8 mouse cellular contexts compared by ENCODE assay signal in the genomic region with DNA sequence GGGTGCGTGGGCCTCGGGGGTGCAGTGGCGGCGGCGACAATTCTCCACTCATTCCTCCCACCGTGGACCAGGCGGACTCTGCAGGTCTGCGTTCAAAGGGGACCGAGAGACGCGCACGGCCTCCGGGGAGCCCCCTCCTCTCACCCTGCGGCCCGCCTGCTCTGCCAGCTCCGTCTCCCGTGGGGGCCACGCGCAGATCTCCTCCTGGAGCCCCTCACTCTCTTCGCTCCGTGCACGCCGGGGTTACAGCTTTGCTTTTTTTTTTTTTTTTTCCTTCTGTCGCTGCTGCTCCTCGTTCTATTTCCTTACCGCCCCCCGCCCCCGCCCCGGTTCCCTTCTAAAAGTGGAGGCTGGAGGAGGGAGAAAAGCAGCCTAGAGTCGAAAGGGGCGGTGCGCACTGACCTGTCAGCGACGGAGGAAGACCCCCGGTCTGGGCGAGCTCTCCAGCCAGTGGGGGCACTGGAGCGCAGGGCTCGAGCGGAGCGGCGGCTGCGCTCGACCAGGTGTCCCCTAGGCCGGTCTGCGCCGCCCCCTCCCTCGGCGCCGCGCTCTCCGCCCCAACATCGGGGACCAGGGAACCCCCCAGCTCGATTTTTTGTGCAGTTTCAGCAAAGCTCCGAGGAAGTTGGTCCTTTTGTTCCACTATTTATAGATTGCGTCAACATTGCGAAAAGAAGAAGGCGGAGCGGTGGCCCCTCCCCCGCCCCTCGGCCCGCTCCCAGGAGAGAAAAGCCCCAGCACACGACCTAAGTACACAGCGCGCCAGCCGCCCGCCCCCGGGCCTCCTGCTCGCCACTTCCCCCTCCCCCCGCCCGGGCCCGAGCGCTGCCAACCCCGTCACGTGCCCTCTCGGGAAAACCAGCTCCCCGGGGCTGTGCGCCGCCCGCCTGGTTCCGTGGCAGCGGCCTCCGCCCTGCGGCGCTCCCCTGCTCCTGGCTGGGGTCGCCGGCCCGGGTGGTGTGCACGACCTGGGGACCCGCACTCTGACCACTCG.
DNase-seq lines count a peak whose midpoint lies in the region; ATAC-seq lines count a peak whose summit lies in the region.

No protein-coding gene starts in this region.

- peak overlapping the region; percentile 82 for H3K9ac ChIP-seq in embryonic facial prominence, embryonic 11.5 days (replicated peaks; ENCODE audit: low read length)
- peak overlapping the region; percentile 83 for H3K9ac ChIP-seq in limb, embryonic 11.5 days (ENCODE audit: low read length)
- peak overlapping the region; percentile 89 for H3K9ac ChIP-seq in midbrain, embryonic 13.5 days (replicated peaks)

- H3K27me3 ChIP-seq in embryonic facial prominence, embryonic 11.5 days (ENCODE audit: control insufficient read depth, insufficient read depth, low read length), result peaks cover 12% of the 10 kb centered on the region
- peaks cover 16% of the 10 kb centered on the region; the same call in 1 of the 2 replicates for H3K27me3 ChIP-seq in limb, embryonic 11.5 days (ENCODE audit: control insufficient read depth, insufficient read depth, low read length)
- H3K27me3 ChIP-seq in midbrain, embryonic 13.5 days, result peaks cover 40% of the 10 kb centered on the region

- H3K4me3 ChIP-seq in embryonic facial prominence, embryonic 11.5 days (ENCODE audit: low read depth, low read length), result peak overlapping the region; percentile 66
- peak overlapping the region; percentile 84 for H3K4me3 ChIP-seq in limb, embryonic 11.5 days (ENCODE audit: low read depth, low read length)
- H3K4me3 ChIP-seq in midbrain, embryonic 13.5 days (replicated peaks), result peak overlapping the region; percentile 83

- peak overlapping the region; percentile 80 for H3K27ac ChIP-seq in embryonic facial prominence, embryonic 11.5 days (replicated peaks; ENCODE audit: low read depth, low read length)
- H3K27ac ChIP-seq in limb, embryonic 11.5 days (replicated peaks; ENCODE audit: low read depth, low read length), result peak overlapping the region; percentile 80
- H3K27ac ChIP-seq in midbrain, embryonic 13.5 days, result peak overlapping the region; percentile 92

- ATAC-seq in embryonic facial prominence, embryonic 11.5 days (replicated peaks; ENCODE audit: insufficient number of reproducible peaks, low FRiP score, low TSS enrichment, low read depth), result peak; percentile 74
- peak; percentile 74; the same call in 1 of the 2 replicates for ATAC-seq in limb, embryonic 11.5 days (ENCODE audit: insufficient number of reproducible peaks, low FRiP score, low TSS enrichment, low read depth)
- peak; percentile 75 for ATAC-seq in midbrain, embryonic 13.5 days

- under 1% methylated on average over 76 of the region's 90 CpGs for WGBS in embryonic facial prominence, embryonic 11.5 days
- under 1% methylated on average over 84 of the region's 90 CpGs for WGBS in limb, embryonic 11.5 days
- WGBS in midbrain, embryonic 13.5 days, result under 1% methylated on average over 69 of the region's 90 CpGs

- no peaks in the 10 kb centered on the region for H3K9me3 ChIP-seq in embryonic facial prominence, embryonic 11.5 days (replicated peaks; ENCODE audit: control insufficient read depth, low read length)
- no peaks in the 10 kb centered on the region for H3K9me3 ChIP-seq in limb, embryonic 11.5 days (ENCODE audit: control insufficient read depth, low read length)
- H3K9me3 ChIP-seq in midbrain, embryonic 13.5 days, result no peaks in the 10 kb centered on the region

- peak; percentile 82 for DNase-seq in ovary, adult 18-20 months (ENCODE audit: low spot score)
- DNase-seq in ovary, postnatal 10 days (ENCODE audit: low spot score), result no peak
- DNase-seq in embryonic facial prominence, embryonic 11.5 days (ENCODE audit: low spot score), result peak; percentile 79
- DNase-seq in heart, adult 11 months, result peak; percentile 100
- DNase-seq in kidney, adult 18-20 months, result peak; percentile 90
- DNase-seq in limb, embryonic 11.5 days (ENCODE audit: low spot score), result peak; percentile 83
- peak; percentile 84 to 89 for DNase-seq in spleen, adult 18-20 months

- peaks cover 5% of the 10 kb centered on the region; the same call in 1 of the 2 replicates for H3K4me1 ChIP-seq in embryonic facial prominence, embryonic 11.5 days (ENCODE audit: control insufficient read depth, insufficient read depth, low read length)
- peaks cover 25% of the 10 kb centered on the region for H3K4me1 ChIP-seq in limb, embryonic 11.5 days (ENCODE audit: control insufficient read depth, insufficient read depth, low read length)
- peaks cover 40% of the 10 kb centered on the region for H3K4me1 ChIP-seq in midbrain, embryonic 13.5 days (replicated peaks)

- peak overlapping the region; percentile 96 for H3K4me2 ChIP-seq in embryonic facial prominence, embryonic 11.5 days (ENCODE audit: low read depth, low read length)
- H3K4me2 ChIP-seq in limb, embryonic 11.5 days (ENCODE audit: low read depth, severe bottlenecking), result peak overlapping the region; percentile 65
- H3K4me2 ChIP-seq in midbrain, embryonic 13.5 days (replicated peaks), result peak overlapping the region; percentile 88

- no peaks in the 10 kb centered on the region for H3K36me3 ChIP-seq in embryonic facial prominence, embryonic 11.5 days (replicated peaks; ENCODE audit: control insufficient read depth, insufficient read depth, low read depth, low read length)
- H3K36me3 ChIP-seq in limb, embryonic 11.5 days (ENCODE audit: control insufficient read depth, insufficient read depth, low read length), result no peaks in the 10 kb centered on the region
- no peaks in the 10 kb centered on the region for H3K36me3 ChIP-seq in midbrain, embryonic 13.5 days
